Mouse (Mus musculus) limb, embryonic 13.5 days (tissue): ENCODE data around the gene Fam222b. TPM values are rescaled to one million over a fixed set of nuclear protein-coding genes. Genes with fewer than 3 reads are reported as not detected.

Source experiments
- ATAC-seq: fragments of 200-750 bp; cut with Nextera tagmentation; 2 replicates; pipeline ENCODE4 v1.8.0; 2017; ENCODE audit warnings: low read depth, moderate number of reproducible peaks, moderate TSS enrichment; ENCODE audit not compliant: low FRiP score
- H3K27ac ChIP-seq: fragments of 300-500 bp; sonication (generic); 2 replicates; pipeline ENCODE4 v1.5.1; 2015; ENCODE audit warnings: inconsistent platforms, mild to moderate bottlenecking, moderate library complexity
- H3K27me3 ChIP-seq: fragments of 300-500 bp; sonication (generic); 2 replicates; pipeline ENCODE4 v1.6.1; 2015; ENCODE audit warnings: mild to moderate bottlenecking, inconsistent platforms
- H3K36me3 ChIP-seq: fragments of 300-500 bp; sonication (generic); 2 replicates; pipeline ENCODE4 v1.6.1; 2015; ENCODE audit warnings: inconsistent platforms, mild to moderate bottlenecking, moderate library complexity
- H3K4me1 ChIP-seq: fragments of 300-500 bp; sonication (generic); 2 replicates; pipeline ENCODE4 v1.6.1; 2015; ENCODE audit warnings: inconsistent platforms
- H3K4me2 ChIP-seq: fragments of 300-500 bp; sonication (generic); replicated peaks from 2 replicates; pipeline ENCODE4 v1.6.1; 2015; ENCODE audit warnings: inconsistent platforms, mild to moderate bottlenecking, moderate library complexity
- H3K4me3 ChIP-seq: fragments of 300-500 bp; sonication (generic); 2 replicates; pipeline ENCODE4 v1.5.1; 2015; ENCODE audit warnings: moderate library complexity, mild to moderate bottlenecking, inconsistent platforms
- H3K9ac ChIP-seq: fragments of 300-500 bp; sonication (generic); 2 replicates; pipeline ENCODE4 v1.6.1; 2015; ENCODE audit warnings: mild to moderate bottlenecking, inconsistent platforms
- H3K9me3 ChIP-seq: fragments of 300-500 bp; sonication (generic); 2 replicates; pipeline ENCODE4 v1.6.1; 2016; ENCODE audit warnings: inconsistent platforms
- WGBS: fragments of 180-500 bp; shearing (Covaris S2); methylation state at CpG from one replicate; pipeline ENCODE4 v1.1.7; 2015; 5-methylcytosine and 5-hydroxymethylcytosine counted together
- polyA plus RNA-seq: library from polyadenylated mRNA; unstranded; fragments of >200 nt; fragmentation: Nextera tagmentation; extraction: Ambion mirVana; gene quantifications from 2 replicates; pipeline ENCODE4 v1.2.1, GENCODE M21; 2015

Fam222b gene
- polyA plus RNA-seq, 1 experiment from 2014 or later = 16.1 TPM

- no peaks in the 10 kb centered on the region for H3K9me3 ChIP-seq
- peaks cover 60% of the 10 kb centered on the region for H3K36me3 ChIP-seq
- ATAC-seq = no peak
- peaks cover 60% of the 10 kb centered on the region for H3K4me1 ChIP-seq
- 89% methylated on average over 14 of the region's 14 CpGs for WGBS
- H3K9ac ChIP-seq = peak overlapping the region; percentile 25; the same call in 1 of the 2 replicates
- peak overlapping the region; percentile 91 for H3K4me2 ChIP-seq
- H3K27me3 ChIP-seq = no peaks in the 10 kb centered on the region
- no peak overlapping the region; the same call in 1 of the 2 replicates for H3K27ac ChIP-seq
- H3K4me3 ChIP-seq = no peak overlapping the region
Measured at GRCm38 (mm10) chr11:78161169-78161568, 66.7 kb downstream of the Fam222b start.

- peaks cover 65% of the 10 kb centered on the region for H3K4me1 ChIP-seq
- peak overlapping the region; percentile 99; the same call in 1 of the 2 replicates for H3K9ac ChIP-seq
- ATAC-seq = no peak
- peak overlapping the region; percentile 91 for H3K4me2 ChIP-seq
- peaks cover 52% of the 10 kb centered on the region for H3K36me3 ChIP-seq
- no peaks in the 10 kb centered on the region for H3K9me3 ChIP-seq
- H3K27ac ChIP-seq = peak overlapping the region; percentile 100
- H3K4me3 ChIP-seq = peak overlapping the region; percentile 100
- no peaks in the 10 kb centered on the region for H3K27me3 ChIP-seq
- WGBS = 41% methylated on average over 4 of the region's 4 CpGs
Measured at GRCm38 (mm10) chr11:78161968-78162367, 67.5 kb downstream of the Fam222b start.

- 38% methylated on average over 6 of the region's 6 CpGs for WGBS
- H3K4me3 ChIP-seq = peak overlapping the region; percentile 100
- H3K27ac ChIP-seq = peak overlapping the region; percentile 100
- no peak for ATAC-seq
- peaks cover 51% of the 10 kb centered on the region for H3K36me3 ChIP-seq
- peak overlapping the region; percentile 99 for H3K9ac ChIP-seq
- no peaks in the 10 kb centered on the region for H3K27me3 ChIP-seq
- peaks cover 63% of the 10 kb centered on the region for H3K4me1 ChIP-seq
- no peaks in the 10 kb centered on the region for H3K9me3 ChIP-seq
- H3K4me2 ChIP-seq = peak overlapping the region; percentile 91
Measured at GRCm38 (mm10) chr11:78162504-78162903, 68.0 kb downstream of the Fam222b start.

- H3K9ac ChIP-seq = peak overlapping the region; percentile 99
- no peaks in the 10 kb centered on the region for H3K9me3 ChIP-seq
- peaks cover 59% of the 10 kb centered on the region for H3K4me1 ChIP-seq
- peaks cover 51% of the 10 kb centered on the region for H3K36me3 ChIP-seq
- H3K4me2 ChIP-seq = peak overlapping the region; percentile 91
- H3K4me3 ChIP-seq = peak overlapping the region; percentile 100
- no peak for ATAC-seq
- no peaks in the 10 kb centered on the region for H3K27me3 ChIP-seq
- peak overlapping the region; percentile 100 for H3K27ac ChIP-seq
- WGBS = 51% methylated on average over 2 of the region's 2 CpGs
Measured at GRCm38 (mm10) chr11:78163045-78163444, 68.6 kb downstream of the Fam222b start.

DNA sequence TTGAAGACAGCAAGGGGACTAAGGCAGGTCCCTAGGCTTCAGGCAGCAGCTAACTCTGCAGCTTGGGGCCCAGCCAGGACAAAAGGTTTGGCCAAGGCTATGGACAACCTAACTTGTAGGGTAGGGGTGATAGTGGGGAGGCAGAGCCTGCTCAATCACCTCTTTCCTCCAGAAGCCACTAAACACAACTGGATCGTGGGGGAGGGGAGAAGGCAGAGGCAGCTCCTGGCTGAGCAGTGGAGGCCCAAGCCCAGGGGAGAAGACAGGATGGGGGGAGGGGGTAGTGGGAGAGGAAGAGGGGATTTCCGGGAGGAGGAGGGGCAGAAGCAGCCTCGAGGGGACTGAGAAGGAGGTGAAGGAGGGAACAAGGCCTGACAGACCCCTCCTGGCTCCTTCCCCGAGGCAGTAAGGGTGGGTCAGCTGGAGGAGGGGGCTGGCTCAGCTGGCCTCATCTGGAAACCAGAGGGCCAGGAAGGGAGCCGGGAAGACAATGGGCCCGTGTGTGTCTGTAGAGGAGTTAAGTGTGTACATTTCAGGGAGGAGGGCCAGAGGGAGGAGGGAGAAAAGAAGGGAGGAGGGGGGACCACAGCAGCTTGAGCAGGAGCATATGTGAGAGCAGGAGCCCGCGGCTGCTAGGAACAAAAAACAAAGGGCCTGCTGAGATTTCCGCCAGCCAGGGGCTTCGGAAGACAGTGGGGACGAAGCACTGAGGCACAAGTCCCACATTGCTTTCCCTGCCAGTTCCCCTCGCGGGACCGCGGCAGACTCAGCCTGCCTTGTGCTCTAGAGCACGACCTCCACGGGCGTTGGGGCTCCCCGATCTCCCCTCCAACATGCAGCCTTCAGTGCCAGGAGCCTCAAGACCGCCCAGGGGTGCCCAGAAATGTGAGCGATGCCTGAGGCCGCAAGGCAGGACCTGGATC lies 69.5 kb downstream of the Fam222b start:
- Histone ChIP-seq H3K36me3 (peaks cover 43% of the 10 kb centered on the region), H3K9ac (peak overlapping the region; percentile 99), H3K4me1 (peaks cover 54% of the 10 kb centered on the region), H3K4me3 (peak overlapping the region; percentile 100), H3K27me3 (no peaks in the 10 kb centered on the region), H3K4me2 (peak overlapping the region; percentile 91), H3K27ac (peak overlapping the region; percentile 100), H3K9me3 (no peaks in the 10 kb centered on the region)
- peak; percentile 65 for ATAC-seq
- 0% methylated on average over 22 of the region's 22 CpGs for WGBS

GRCm38 (mm10) chr11:78164604-78164923 lies 70.1 kb downstream of the Fam222b start:
- H3K9me3 ChIP-seq = no peaks in the 10 kb centered on the region
- peak overlapping the region; percentile 91 for H3K4me2 ChIP-seq
- peak overlapping the region; percentile 99 for H3K9ac ChIP-seq
- no peaks in the 10 kb centered on the region for H3K27me3 ChIP-seq
- H3K4me1 ChIP-seq = peaks cover 49% of the 10 kb centered on the region
- H3K36me3 ChIP-seq = peaks cover 37% of the 10 kb centered on the region
- ATAC-seq = no peak
- peak overlapping the region; percentile 100 for H3K4me3 ChIP-seq
- 0% methylated on average over 14 of the region's 14 CpGs for WGBS
- H3K27ac ChIP-seq = peak overlapping the region; percentile 100

- Histone ChIP-seq H3K4me1 (peaks cover 46% of the 10 kb centered on the region), H3K27ac (peak within 1 kb of the TSS; percentile 100), H3K9me3 (no peaks in the 10 kb centered on the region), H3K4me2 (peak within 1 kb of the TSS; percentile 91), H3K36me3 (peaks cover 31% of the 10 kb centered on the region), H3K4me3 (peak within 1 kb of the TSS; percentile 100), H3K27me3 (no peaks in the 10 kb centered on the region), H3K9ac (peak within 1 kb of the TSS; percentile 99)
- ATAC-seq = peak; percentile 78
- under 1% methylated on average over 67 of the region's 78 CpGs for WGBS
Measured at GRCm38 (mm10) chr11:78164924-78165760, 70.7 kb downstream of the Fam222b start, which contains the start of gene Traf4. Traf4 (minus strand) TSS chr11:78165589.

GRCm38 (mm10) chr11:78165761-78166109 lies 71.3 kb downstream of the Fam222b start:
- peak overlapping the region; percentile 100 for H3K4me3 ChIP-seq
- H3K4me2 ChIP-seq = peak overlapping the region; percentile 91
- peak overlapping the region; percentile 87 for H3K27ac ChIP-seq
- WGBS = 5% methylated on average over 16 of the region's 16 CpGs
- ATAC-seq = peak; percentile 20
- peaks cover 41% of the 10 kb centered on the region for H3K4me1 ChIP-seq
- peaks cover 25% of the 10 kb centered on the region for H3K36me3 ChIP-seq
- no peaks in the 10 kb centered on the region for H3K9me3 ChIP-seq
- peak overlapping the region; percentile 99 for H3K9ac ChIP-seq
- no peaks in the 10 kb centered on the region for H3K27me3 ChIP-seq

DNA sequence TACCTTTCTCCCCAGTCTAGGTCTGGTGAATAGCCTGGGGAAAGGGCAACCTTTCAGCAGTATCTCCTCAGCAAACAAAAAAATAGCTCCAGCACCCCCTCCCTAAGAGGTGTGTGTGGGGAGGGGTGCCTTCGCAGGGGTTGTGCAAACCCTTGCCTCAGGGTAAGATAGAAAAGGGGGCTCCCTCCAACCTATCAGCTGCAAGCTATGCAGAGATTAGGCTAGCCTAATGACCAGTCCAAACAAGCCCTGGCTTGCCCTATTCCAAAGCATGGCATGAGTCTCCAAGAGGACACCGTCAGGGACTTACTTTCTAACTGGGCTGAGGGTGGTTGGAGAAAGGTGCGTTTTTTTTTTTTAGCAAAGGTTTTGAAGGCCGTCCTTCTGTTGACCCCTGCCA lies 71.7 kb downstream of the Fam222b start:
- WGBS = 38% methylated on average over 4 of the region's 4 CpGs

DNA sequence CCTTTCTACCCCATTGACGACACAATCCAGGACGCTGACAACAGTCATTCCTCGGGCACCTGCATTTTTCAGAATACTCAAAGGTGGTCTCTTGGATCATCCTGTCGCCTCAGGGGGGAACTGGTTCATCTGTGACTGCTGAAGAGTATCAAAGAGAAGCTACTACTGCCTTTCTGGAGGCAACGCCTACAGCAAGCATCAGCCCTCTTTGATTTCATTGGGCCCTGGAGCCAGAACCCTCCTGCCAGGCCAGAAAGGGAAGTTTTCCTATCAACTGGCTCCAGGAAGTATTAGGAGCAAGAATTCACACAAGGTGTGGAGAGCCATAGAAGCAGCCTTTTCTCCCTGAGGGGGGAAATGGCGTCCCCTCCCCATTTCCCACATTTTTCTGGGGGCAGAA lies 72.2 kb downstream of the Fam222b start:
- no peak overlapping the region for H3K9ac ChIP-seq
- peaks cover 22% of the 10 kb centered on the region for H3K36me3 ChIP-seq
- no peaks in the 10 kb centered on the region for H3K27me3 ChIP-seq
- peaks cover 33% of the 10 kb centered on the region for H3K4me1 ChIP-seq
- no peaks in the 10 kb centered on the region for H3K9me3 ChIP-seq
- H3K27ac ChIP-seq = no peak overlapping the region
- H3K4me2 ChIP-seq = peak overlapping the region; percentile 91
- WGBS = 68% methylated on average over 6 of the region's 6 CpGs
- no peak overlapping the region for H3K4me3 ChIP-seq
- no peak for ATAC-seq

More for the DNA sequence above, 71.7 kb downstream of the Fam222b start:
- H3K27me3 ChIP-seq = no peaks in the 10 kb centered on the region
- peak overlapping the region; percentile 99 for H3K9ac ChIP-seq
- peaks cover 36% of the 10 kb centered on the region for H3K4me1 ChIP-seq
- H3K36me3 ChIP-seq = peaks cover 25% of the 10 kb centered on the region
- H3K9me3 ChIP-seq = no peaks in the 10 kb centered on the region
- peak overlapping the region; percentile 91 for H3K4me2 ChIP-seq
- no peak for ATAC-seq
- peak overlapping the region; percentile 100 for H3K4me3 ChIP-seq
- H3K27ac ChIP-seq = peak overlapping the region; percentile 87

GRCm38 (mm10) chr11:78167257-78167959 lies 72.9 kb downstream of the Fam222b start:
- peaks cover 25% of the 10 kb centered on the region for H3K4me1 ChIP-seq

More at GRCm38 (mm10) chr11:78167257-78167959, 72.9 kb downstream of the Fam222b start:
- H3K36me3 ChIP-seq = peaks cover 22% of the 10 kb centered on the region
- H3K4me2 ChIP-seq = no peak overlapping the region
- H3K27ac ChIP-seq = no peak overlapping the region
- no peak overlapping the region for H3K4me3 ChIP-seq
- 86% methylated on average over 14 of the region's 14 CpGs for WGBS
- ATAC-seq = no peak
- H3K9ac ChIP-seq = no peak overlapping the region
- no peaks in the 10 kb centered on the region for H3K27me3 ChIP-seq
- H3K9me3 ChIP-seq = no peaks in the 10 kb centered on the region
